Mouse (Mus musculus) MEL (cell line): Measurements from ENCODE around the gene Adam22. TPM values are rescaled to one million over a fixed set of nuclear protein-coding genes. Genes with fewer than 3 reads are reported as not detected.

Source experiments
- DNase-seq: peaks from one replicate; pipeline ENCODE4 v3.0.0; 2011; ENCODE audit warnings: low read depth, low spot score
- H3K27ac ChIP-seq: 2 replicates; pipeline ENCODE4 v1.5.1; 2012; ENCODE audit warnings: low read depth, mild to moderate bottlenecking, control low read depth, low read length, moderate library complexity; ENCODE audit not compliant: control insufficient read depth
- H3K27me3 ChIP-seq, 2 experiments: fragments of 150-350 bp in 1 of 2; sonication (generic) in 1 of 2; 2 replicates each; pipeline ENCODE4 v1.6.1; 2012; ENCODE audit warnings: low read length in 2 of 2, mild to moderate bottlenecking in 2 of 2, improper control_type of control experiment in 1 of 2, moderate library complexity in 1 of 2; ENCODE audit not compliant: insufficient read depth in 2 of 2, control insufficient read depth in 1 of 2
- H3K36me3 ChIP-seq, 2 experiments: 2 replicates each; pipeline ENCODE4 v1.6.1; 2012 to 2014; ENCODE audit warnings: low read length in 2 of 2, improper control_type of control experiment in 1 of 2, inconsistent platforms in 1 of 2, mild to moderate bottlenecking in 1 of 2; ENCODE audit not compliant: insufficient read depth in 2 of 2, control insufficient read depth in 1 of 2
- H3K4me1 ChIP-seq, 2 experiments: fragments of 150-350 bp in 1 of 2; sonication (generic) in 1 of 2; 2 replicates each; pipeline ENCODE4 v1.6.1; 2012; ENCODE audit warnings: low read length in 2 of 2, improper control_type of control experiment in 1 of 2, mild to moderate bottlenecking in 1 of 2; ENCODE audit not compliant: insufficient read depth in 2 of 2, control insufficient read depth in 1 of 2
- H3K4me3 ChIP-seq, 2 experiments: fragments of 150-350 bp in 1 of 2; sonication (generic) in 1 of 2; 2 replicates each; pipeline ENCODE4 v1.5.1; 2012; ENCODE audit warnings: low read depth in 2 of 2, low read length in 2 of 2, mild to moderate bottlenecking in 2 of 2, moderate library complexity in 2 of 2, control low read depth in 1 of 2, improper control_type of control experiment in 1 of 2; ENCODE audit not compliant: control insufficient read depth in 1 of 2, insufficient read depth in 1 of 2
- H3K79me2 ChIP-seq: 2 replicates; pipeline ENCODE4 v1.6.1; 2012; ENCODE audit warnings: mild to moderate bottlenecking, low read length, moderate library complexity; ENCODE audit not compliant: control insufficient read depth, poor library complexity, insufficient read depth
- H3K9ac ChIP-seq: 2 replicates; pipeline ENCODE4 v1.6.1; 2012; ENCODE audit warnings: low read depth, mild to moderate bottlenecking, control low read depth, low read length, moderate library complexity; ENCODE audit not compliant: control insufficient read depth, poor library complexity, severe bottlenecking
- H3K9me3 ChIP-seq: fragments of 150-350 bp; sonication (generic); replicated peaks from 2 replicates; pipeline ENCODE4 v1.6.1; 2012; ENCODE audit warnings: mild to moderate bottlenecking, low read length, improper control_type of control experiment, moderate library complexity; ENCODE audit not compliant: insufficient read depth
- BHLHE40 ChIP-seq: IDR thresholded peaks from 2 replicates; pipeline ENCODE4 v1.6.1; 2012; ENCODE audit warnings: low read depth, mild to moderate bottlenecking, inconsistent platforms, low read length, improper control_type of control experiment, borderline replicate concordance
- CHD2 ChIP-seq: IDR thresholded peaks from 2 replicates; pipeline ENCODE4 v1.6.1; 2011; ENCODE audit warnings: low read length, improper control_type of control experiment
- CTCF ChIP-seq, 3 experiments: IDR thresholded peaks in 2 of 3; conservative IDR thresholded peaks in 1 of 3; 2 replicates each; pipeline ENCODE4 v1.5.1; 2011 to 2012; ENCODE audit warnings: low read length in 3 of 3, low read depth in 2 of 3, mild to moderate bottlenecking in 2 of 3, improper control_type of control experiment in 1 of 3, inconsistent platforms in 1 of 3, mixed read lengths in 1 of 3, moderate library complexity in 1 of 3; ENCODE audit not compliant: control insufficient read depth in 1 of 3, insufficient read depth in 1 of 3, poor library complexity in 1 of 3, severe bottlenecking in 1 of 3
- E2F4 ChIP-seq: IDR thresholded peaks from 2 replicates; pipeline ENCODE4 v1.6.1; 2011; ENCODE audit warnings: low read depth, low read length, improper control_type of control experiment, borderline replicate concordance
- ELF1 ChIP-seq: IDR thresholded peaks from 2 replicates; pipeline ENCODE4 v1.6.1; 2014; ENCODE audit warnings: low read depth, mild to moderate bottlenecking, inconsistent platforms, low read length, improper control_type of control experiment, moderate library complexity
- ETS1 ChIP-seq: IDR thresholded peaks from 2 replicates; pipeline ENCODE4 v1.6.1; 2012; ENCODE audit warnings: low read depth, mild to moderate bottlenecking, inconsistent platforms, low read length, improper control_type of control experiment, moderate library complexity
- GABPA ChIP-seq: IDR thresholded peaks from 2 replicates; pipeline ENCODE4 v1.6.1; 2012; ENCODE audit warnings: low read depth, mild to moderate bottlenecking, inconsistent platforms, low read length, improper control_type of control experiment, moderate library complexity
- HCFC1 ChIP-seq: IDR thresholded peaks from 2 replicates; pipeline ENCODE4 v1.6.1; 2012; ENCODE audit warnings: low read depth, mild to moderate bottlenecking, inconsistent platforms, low read length, improper control_type of control experiment, moderate library complexity
- JUND ChIP-seq: IDR thresholded peaks from 2 replicates; pipeline ENCODE4 v1.6.1; 2011; ENCODE audit warnings: low read depth, mild to moderate bottlenecking, improper control_type of control experiment, low read length
- KAT2A ChIP-seq: conservative IDR thresholded peaks from 2 replicates; pipeline ENCODE4 v1.6.1; 2012; ENCODE audit warnings: low read depth, low read length, improper control_type of control experiment, inconsistent platforms
- MAX ChIP-seq: IDR thresholded peaks from 2 replicates; pipeline ENCODE4 v1.6.1; 2011; ENCODE audit warnings: low read length, improper control_type of control experiment
- MAZ ChIP-seq: IDR thresholded peaks from 2 replicates; pipeline ENCODE4 v1.6.1; 2012; ENCODE audit warnings: low read depth, mild to moderate bottlenecking, inconsistent platforms, low read length, improper control_type of control experiment
- MEF2A ChIP-seq: IDR thresholded peaks from 2 replicates; pipeline ENCODE4 v1.6.1; 2014; ENCODE audit warnings: low read depth, mild to moderate bottlenecking, inconsistent platforms, low read length, improper control_type of control experiment; ENCODE audit not compliant: poor library complexity, insufficient replicate concordance, severe bottlenecking; ENCODE audit errors: extremely low read depth
- MXI1 ChIP-seq: IDR thresholded peaks from 2 replicates; pipeline ENCODE4 v1.6.1; 2011; ENCODE audit warnings: mild to moderate bottlenecking, low read depth, low read length, improper control_type of control experiment
- MYB ChIP-seq: IDR thresholded peaks from 2 replicates; pipeline ENCODE4 v1.6.1; 2011; ENCODE audit warnings: mild to moderate bottlenecking, low read depth, low read length, improper control_type of control experiment
- POLR2A ChIP-seq, 2 experiments: IDR thresholded peaks; 2 replicates each; pipeline ENCODE4 v1.6.1; 2011 to 2012; ENCODE audit warnings: low read length in 2 of 2, mild to moderate bottlenecking in 2 of 2, control low read depth in 1 of 2, improper control_type of control experiment in 1 of 2, low read depth in 1 of 2, moderate library complexity in 1 of 2; ENCODE audit not compliant: control insufficient read depth in 1 of 2, insufficient read depth in 1 of 2, poor library complexity in 1 of 2
- POLR2AphosphoS2 ChIP-seq: IDR thresholded peaks from 2 replicates; pipeline ENCODE4 v1.6.1; 2011; ENCODE audit warnings: low read length, improper control_type of control experiment
- POLR2AphosphoS5 ChIP-seq: IDR thresholded peaks from 2 replicates; pipeline ENCODE4 v1.6.1; 2012; ENCODE audit warnings: low read depth, borderline replicate concordance, mild to moderate bottlenecking, inconsistent platforms, low read length, moderate library complexity, mixed read lengths
- RAD21 ChIP-seq: IDR thresholded peaks from 2 replicates; pipeline ENCODE4 v1.6.1; 2011; ENCODE audit warnings: mild to moderate bottlenecking, low read depth, low read length, improper control_type of control experiment
- RCOR1 ChIP-seq: IDR thresholded peaks from 2 replicates; pipeline ENCODE4 v1.6.1; 2012; ENCODE audit warnings: low read depth, mild to moderate bottlenecking, inconsistent platforms, low read length, improper control_type of control experiment
- SIN3A ChIP-seq: IDR thresholded peaks from 2 replicates; pipeline ENCODE4 v1.6.1; 2012; ENCODE audit warnings: low read length, improper control_type of control experiment, inconsistent platforms
- TAL1 ChIP-seq: IDR thresholded peaks from 2 replicates; pipeline ENCODE4 v1.6.1; 2012; ENCODE audit warnings: mild to moderate bottlenecking, inconsistent platforms, low read length, moderate library complexity, mixed read lengths
- TCF12 ChIP-seq: IDR thresholded peaks from 2 replicates; pipeline ENCODE4 v1.6.1; 2014; ENCODE audit warnings: low read depth, mild to moderate bottlenecking, inconsistent platforms, low read length, improper control_type of control experiment, moderate library complexity
- UBTF ChIP-seq: IDR thresholded peaks from 2 replicates; pipeline ENCODE4 v1.6.1; 2012; ENCODE audit warnings: low read depth, mild to moderate bottlenecking, inconsistent platforms, low read length, improper control_type of control experiment, moderate library complexity, borderline replicate concordance; ENCODE audit not compliant: insufficient read depth
- USF1 ChIP-seq: IDR thresholded peaks from 2 replicates; pipeline ENCODE4 v1.6.1; 2014; ENCODE audit warnings: low read depth, mild to moderate bottlenecking, inconsistent platforms, low read length, improper control_type of control experiment, moderate library complexity
- USF2 ChIP-seq, 2 experiments: IDR thresholded peaks; 2 replicates each; pipeline ENCODE4 v1.6.1; 2011 to 2012; ENCODE audit warnings: improper control_type of control experiment in 2 of 2, low read length in 2 of 2, borderline replicate concordance in 1 of 2, inconsistent platforms in 1 of 2, low read depth in 1 of 2, mild to moderate bottlenecking in 1 of 2; ENCODE audit not compliant: insufficient read depth in 1 of 2
- ZC3H11A ChIP-seq: IDR thresholded peaks from 2 replicates; pipeline ENCODE4 v1.6.1; 2012; ENCODE audit warnings: low read depth, mild to moderate bottlenecking, inconsistent platforms, low read length, improper control_type of control experiment
- ZKSCAN1 ChIP-seq: IDR thresholded peaks from 2 replicates; pipeline ENCODE4 v1.6.1; 2012; ENCODE audit warnings: low read depth, mild to moderate bottlenecking, inconsistent platforms, low read length, improper control_type of control experiment, moderate library complexity
- ZNF384 ChIP-seq: IDR thresholded peaks from 2 replicates; pipeline ENCODE4 v1.6.1; 2012; ENCODE audit warnings: low read depth, mild to moderate bottlenecking, inconsistent platforms, low read length, improper control_type of control experiment
- polyA plus RNA-seq, 2 experiments: library from polyadenylated mRNA; stranded (reverse) in 1 of 2; unstranded in 1 of 2; fragments of >175 nt in 1 of 2; fragments of >200 nt in 1 of 2; gene quantifications; 2 replicates each; pipeline versions ENCODE4 v1.2.1 to v1.2.4; 2012; ENCODE audit warnings: low replicate concordance in 2 of 2, low read depth in 1 of 2; ENCODE audit not compliant: insufficient read length in 2 of 2, insufficient read depth in 1 of 2, missing spikeins in 1 of 2
- total RNA-seq: library from RNA; depleted of rRNA; stranded (reverse); fragments of 300-350 nt; gene quantifications from 2 replicates; pipeline ENCODE4 v1.2.3, GENCODE M21; 2012

Gene Adam22
- total and polyA plus RNA-seq, 3 experiments, result 1.2 to 1.6 TPM; not detected in 1

DNA sequence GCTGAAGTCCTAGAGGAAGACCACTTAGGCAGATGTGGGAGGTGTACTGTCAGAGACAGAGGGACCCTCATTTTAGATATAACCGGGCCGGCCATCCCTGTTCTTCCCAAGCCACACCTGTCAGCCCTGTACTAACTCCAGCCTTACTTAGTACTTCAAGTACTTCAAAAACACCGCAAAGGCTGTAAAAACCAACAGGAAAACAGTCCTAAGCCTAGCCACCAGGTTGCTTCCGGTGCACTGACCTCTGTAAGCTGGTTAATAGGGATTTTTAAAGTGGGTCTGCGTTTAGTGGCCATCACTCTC lies 311.0 kb downstream of the Adam22 start:
- no peak for DNase-seq
- H3K9ac ChIP-seq, result peak overlapping the region; percentile 99
- no peak overlapping the region for H3K27ac ChIP-seq
- no peak for TF ChIP-seq USF2 (IDR thresholded peaks at IDR 0.05; ENCODE audit: borderline replicate concordance in 1 of 2, insufficient read depth in 1 of 2, low read depth in 1 of 2, low read length in 2 of 2)
- TF ChIP-seq SIN3A, result no peak
- TF ChIP-seq POLR2AphosphoS2, result no peak
- TF ChIP-seq MAX, result no peak
- no peak for TF ChIP-seq BHLHE40
- no peak for TF ChIP-seq POLR2AphosphoS5
- no peak for TF ChIP-seq GABPA
- TF ChIP-seq TAL1, result no peak
- no peak for TF ChIP-seq KAT2A
- TF ChIP-seq RCOR1, result no peak
- no peak for TF ChIP-seq E2F4
- no peak for TF ChIP-seq JUND
- TF ChIP-seq ELF1, result no peak
- no peak for TF ChIP-seq ZC3H11A
- TF ChIP-seq MEF2A, result no peak
- peak overlapping the region; percentile 92 to 99 for H3K4me3 ChIP-seq
- H3K79me2 ChIP-seq, result peaks cover 7% of the 10 kb centered on the region; the same call in 1 of the 2 replicates
- no peaks in the 10 kb centered on the region for H3K9me3 ChIP-seq
- no peaks in the 10 kb centered on the region for H3K27me3 ChIP-seq
- peaks cover 0 to 5% of the 10 kb centered on the region in 2 experiments; a peak in 2 of 4 replicates for H3K4me1 ChIP-seq
- peaks cover 0 to 5% of the 10 kb centered on the region in 2 experiments; a peak in 2 of 4 replicates for H3K36me3 ChIP-seq

DNA sequence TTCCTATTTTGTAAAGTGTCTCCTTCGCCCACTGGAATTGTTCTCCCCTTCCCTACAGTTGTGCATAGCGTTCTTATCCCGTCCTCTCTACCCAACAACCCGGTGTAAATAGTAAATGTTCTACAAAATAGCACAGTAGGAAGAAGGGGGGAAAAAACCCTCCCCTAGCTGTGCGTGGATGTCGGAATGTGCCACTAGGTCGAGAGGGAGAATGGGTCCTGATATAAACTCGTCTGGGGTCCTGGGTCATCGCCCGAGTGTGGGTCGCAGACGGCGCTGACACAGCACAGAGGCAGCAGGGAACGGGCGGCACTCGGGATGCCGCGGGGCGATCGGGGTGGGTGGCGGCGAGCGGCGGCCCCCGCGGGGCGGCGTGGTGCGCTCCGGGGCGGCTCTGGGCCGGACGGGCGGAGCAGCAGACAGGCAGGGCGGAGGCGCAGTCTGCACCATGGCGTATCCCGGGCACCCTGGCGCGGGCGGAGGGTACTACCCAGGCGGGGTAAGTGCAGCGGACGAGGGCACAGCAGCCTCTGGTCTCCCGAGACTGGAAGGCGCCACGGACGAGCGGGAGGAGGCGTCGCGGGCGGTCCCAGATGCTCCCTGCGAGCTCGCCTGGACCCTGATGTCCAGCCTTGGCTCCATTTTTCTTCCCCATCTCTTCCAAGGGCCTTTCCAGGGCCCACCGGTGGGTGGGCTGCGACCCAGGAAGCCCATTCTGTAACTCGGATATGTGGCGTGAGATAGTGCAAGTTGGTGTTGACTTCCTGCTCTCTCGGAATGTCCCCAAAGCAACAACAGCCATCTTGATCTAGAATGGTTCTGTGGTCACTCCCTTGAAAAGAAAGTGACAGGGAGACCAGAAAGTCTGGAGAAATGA lies 311.6 kb downstream of the Adam22 start:
- H3K9me3 ChIP-seq, result no peaks in the 10 kb centered on the region
- peak overlapping the region; percentile 81 for H3K27ac ChIP-seq
- peak overlapping the region; percentile 99 for H3K9ac ChIP-seq
- peaks cover 0 to 5% of the 10 kb centered on the region in 2 experiments; a peak in 2 of 4 replicates for H3K4me1 ChIP-seq
- H3K4me3 ChIP-seq, result peak overlapping the region; percentile 92 to 99
- peaks cover 0 to 5% of the 10 kb centered on the region in 2 experiments; a peak in 2 of 4 replicates for H3K36me3 ChIP-seq
- no peaks in the 10 kb centered on the region for H3K27me3 ChIP-seq
- peaks cover 7% of the 10 kb centered on the region; the same call in 1 of the 2 replicates for H3K79me2 ChIP-seq
- peak; percentile 81 for DNase-seq
- TF ChIP-seq RCOR1 (no peak), MAX (0 out of 2 replicates have a peak, but pooled peaks have one; percentile 19), TAL1 (no peak), MXI1 (peak; percentile 81; the same call in 1 of the 2 replicates), ZKSCAN1 (no peak), RAD21 (no peak), GABPA (no peak), CHD2 (no peak), HCFC1 (no peak), POLR2A (IDR thresholded peaks at IDR 0.05; ENCODE audit: control insufficient read depth in 1 of 2, insufficient read depth in 1 of 2, low read depth in 1 of 2, low read length in 2 of 2, poor library complexity in 1 of 2) (peak; percentile 65 to 82), ZNF384 (no peak), CTCF (IDR thresholded peaks at IDR 0.05 in 2 of 3, conservative IDR thresholded peaks at IDR 0.05 in 1 of 3; ENCODE audit: control insufficient read depth in 1 of 3, insufficient read depth in 1 of 3, low read depth in 2 of 3, low read length in 3 of 3, poor library complexity in 1 of 3, severe bottlenecking in 1 of 3) (no peak), MAZ (no peak), SIN3A (peak; percentile 71; the same call in 1 of the 2 replicates), ETS1 (0 out of 2 replicates have a peak, but pooled peaks have one; percentile 10), UBTF (no peak), MYB (no peak), USF1 (no peak), TCF12 (no peak; the same call in 1 of the 2 replicates)
